Mouse (Mus musculus) mouse embryonic stem cell (cell line): ENCODE data around the gene Npr3.

Experiments
- in situ Hi-C, 2 experiments: fragments of 300-500 bp; cut with MboI; formaldehyde crosslinking; loops; 1 replicate in 1 of 2; 3 replicates in 1 of 2; pipeline ENCODE4 v1.14.3; 2019 to 2020; ENCODE audit warnings: low sequenced_read_pairs in 2 of 2, low pct_unique_long_range_greater_than_20kb in 1 of 2, mixed read lengths in 1 of 2; ENCODE audit not compliant: unreplicated experiment in 1 of 2

Gene Npr3

DNA sequence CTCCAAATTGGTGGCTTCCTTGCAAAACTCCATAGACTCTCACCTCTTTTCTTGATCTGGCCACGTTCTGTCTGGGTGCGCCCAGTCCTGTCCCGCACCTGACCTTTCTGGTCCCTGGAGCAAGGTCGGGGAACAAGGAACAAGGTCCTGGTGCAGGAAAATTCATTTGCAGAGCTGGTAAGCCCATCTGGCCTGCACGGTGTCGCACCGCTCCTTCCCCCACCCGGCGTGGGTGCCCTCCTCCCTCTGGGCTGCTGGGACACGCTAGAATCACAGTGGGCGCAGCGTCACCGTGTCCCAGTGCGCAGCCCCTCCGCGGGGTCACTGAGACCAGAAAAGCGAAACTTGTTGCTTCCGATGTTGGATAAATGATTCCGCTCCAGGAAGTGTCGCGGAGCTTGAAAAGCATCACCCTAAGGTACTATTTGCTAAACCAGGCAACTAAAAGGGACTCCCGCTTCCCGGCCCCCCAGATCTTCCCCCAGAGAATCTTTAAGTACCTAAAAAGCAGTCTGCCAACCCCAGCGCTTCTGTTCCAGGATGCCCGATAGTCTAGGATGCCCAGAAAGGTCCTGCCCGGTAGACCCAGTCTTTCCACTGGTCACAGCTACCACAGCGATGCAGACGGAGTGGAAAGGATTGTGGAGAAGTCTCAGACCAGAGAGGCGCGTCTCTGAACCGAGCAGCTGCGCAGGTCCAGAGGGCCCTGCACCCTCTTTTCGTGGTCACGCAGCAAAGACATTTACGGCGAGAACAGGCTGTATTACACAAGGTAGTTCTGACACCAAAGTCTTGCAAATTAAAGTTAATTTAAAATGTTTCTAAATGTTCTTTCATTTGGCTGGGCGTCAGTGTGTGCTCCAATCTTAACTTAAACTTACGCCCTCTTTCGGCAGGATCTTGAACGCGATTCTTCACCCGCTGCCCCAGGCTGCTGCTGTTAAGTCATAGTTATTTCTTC lies at the start of gene Npr3:
Npr3 (minus strand) TSS at position 717 of the 961 bp plus-strand sequence.
- in situ Hi-C loops, result loop anchor here in 1 of 2 experiments (10.0 kb wide), 1 partner anchor 322 kb away; no protein-coding TSS in a partner anchor

DNA sequence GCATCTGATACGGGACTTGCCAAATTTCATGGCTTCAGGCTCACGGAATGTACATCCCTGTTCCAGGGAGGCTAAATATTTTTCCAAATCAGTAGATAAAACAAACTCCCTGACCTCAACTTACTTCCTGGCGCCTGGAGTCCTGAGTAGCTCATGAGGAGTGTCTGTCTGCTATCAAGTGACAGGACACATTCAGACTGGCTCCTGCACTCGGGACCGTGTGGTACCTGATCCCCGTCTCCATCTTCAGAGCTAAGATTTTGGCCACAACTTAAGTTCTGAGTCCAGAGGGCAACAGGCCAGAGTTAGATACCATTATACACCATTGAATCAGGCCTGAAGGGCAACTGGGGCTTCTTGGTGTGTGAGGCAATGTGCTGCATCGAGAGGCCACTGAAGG lies 49.0 kb upstream of the Npr3 start:
- in situ Hi-C loops, result loop anchor here in 1 of 2 experiments (25.0 kb wide), 1 partner anchor 544 kb away; no protein-coding TSS in a partner anchor

DNA sequence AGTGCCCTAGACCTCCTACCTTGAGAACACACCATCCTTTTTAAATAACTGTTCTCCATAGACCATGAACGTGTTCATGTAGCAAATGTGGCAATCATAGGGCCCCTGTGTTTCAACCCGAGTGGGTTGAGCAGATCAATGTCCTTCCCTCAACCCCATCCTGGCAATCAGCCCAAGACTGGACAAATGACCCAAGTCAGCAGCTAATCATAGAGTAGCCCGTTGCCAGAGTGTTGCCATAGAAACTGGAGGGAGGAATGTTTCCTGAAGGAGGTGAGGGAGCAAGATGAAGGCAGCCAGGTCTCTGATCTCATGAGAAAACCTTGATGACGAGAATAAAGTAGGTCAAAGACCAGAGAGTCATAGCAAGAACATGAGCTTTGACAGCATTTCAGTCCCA lies 47.1 kb upstream of the Npr3 start:
- in situ Hi-C loops, result loop anchor here in 1 of 2 experiments (25.0 kb wide), 1 partner anchor 542 kb away; no protein-coding TSS in a partner anchor

DNA sequence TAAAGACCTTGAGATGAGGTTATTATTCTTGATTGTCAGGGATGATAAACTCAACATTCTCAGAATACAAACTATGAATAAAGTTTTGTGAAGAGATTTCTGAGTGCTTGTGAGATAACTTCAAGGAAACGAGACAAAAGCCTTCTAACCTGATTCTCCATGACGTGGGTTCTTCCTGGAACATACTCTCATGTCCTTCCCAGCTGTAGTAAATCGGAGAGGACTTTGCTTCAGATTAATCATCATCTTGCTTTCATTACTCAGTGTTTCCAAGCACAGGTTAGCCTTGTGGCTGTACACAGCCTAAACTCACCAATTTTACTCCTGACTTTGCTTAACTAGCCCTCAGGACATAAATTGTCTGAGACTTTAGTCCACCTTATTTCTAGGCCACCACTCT lies 45.1 kb upstream of the Npr3 start:
- in situ Hi-C loops, result loop anchor here in 1 of 2 experiments (25.0 kb wide), 1 partner anchor 540 kb away; no protein-coding TSS in a partner anchor

DNA sequence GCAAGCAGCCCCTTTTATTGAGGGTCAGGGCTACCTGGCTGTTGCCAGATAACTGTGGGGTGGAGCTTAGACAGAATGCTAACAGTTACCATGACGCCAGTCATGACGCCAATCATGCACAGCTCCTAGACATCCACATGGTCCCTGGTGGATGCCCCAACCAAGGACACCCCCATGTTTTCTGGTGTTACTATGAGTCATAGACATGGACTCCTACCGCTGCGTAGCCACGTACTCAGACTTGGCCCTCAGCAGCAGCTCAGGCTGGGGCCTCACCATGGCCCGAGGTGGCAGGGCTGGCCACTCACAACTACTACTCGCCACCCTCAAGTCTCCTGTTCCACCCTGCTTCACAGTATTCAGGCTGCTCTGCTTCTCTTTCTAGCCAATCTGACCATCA lies 44.1 kb upstream of the Npr3 start:
- in situ Hi-C loops, result loop anchor here in 1 of 2 experiments (25.0 kb wide), 1 partner anchor 539 kb away; no protein-coding TSS in a partner anchor

DNA sequence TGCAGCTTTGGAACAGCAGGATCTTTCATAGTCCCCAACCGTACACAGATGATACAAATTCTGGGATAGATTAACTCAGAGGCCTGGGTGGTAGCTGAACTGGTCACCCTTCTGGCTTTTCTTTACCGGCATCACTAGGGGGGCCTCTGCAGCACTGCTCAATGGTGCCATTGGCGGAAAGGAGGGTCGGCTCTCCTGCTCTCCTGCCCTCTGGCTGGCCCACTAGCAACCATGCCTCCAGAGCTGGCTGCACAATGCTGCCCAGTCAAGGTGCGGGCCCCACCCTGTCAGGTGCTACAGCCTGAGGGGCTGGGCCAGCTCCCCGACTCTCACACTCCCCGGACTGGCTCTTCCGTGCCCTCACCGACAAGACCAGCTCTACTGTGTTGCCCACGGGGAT lies 43.1 kb upstream of the Npr3 start:
- in situ Hi-C loops, result loop anchor here in 1 of 2 experiments (25.0 kb wide), 1 partner anchor 538 kb away; no protein-coding TSS in a partner anchor

DNA sequence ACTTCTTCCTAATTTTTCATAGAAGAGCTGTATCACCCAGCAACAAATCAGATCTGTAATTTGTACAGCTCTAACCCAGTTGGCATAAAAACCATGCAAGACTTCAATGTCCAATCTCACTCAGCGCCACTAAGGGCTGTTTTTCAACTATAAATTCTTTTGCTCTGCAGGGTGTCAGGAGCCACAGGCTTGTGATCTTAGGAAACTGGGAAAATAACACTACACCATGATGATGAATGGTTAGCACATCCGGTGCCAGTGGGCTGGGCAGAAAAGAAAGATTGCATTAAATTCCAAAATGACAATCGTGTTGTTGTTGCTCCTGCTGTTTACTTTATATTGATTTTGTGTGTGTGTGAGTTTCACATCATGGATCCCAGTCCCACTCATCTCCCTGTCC lies 42.4 kb upstream of the Npr3 start:
- in situ Hi-C loops, result no loop called here

DNA sequence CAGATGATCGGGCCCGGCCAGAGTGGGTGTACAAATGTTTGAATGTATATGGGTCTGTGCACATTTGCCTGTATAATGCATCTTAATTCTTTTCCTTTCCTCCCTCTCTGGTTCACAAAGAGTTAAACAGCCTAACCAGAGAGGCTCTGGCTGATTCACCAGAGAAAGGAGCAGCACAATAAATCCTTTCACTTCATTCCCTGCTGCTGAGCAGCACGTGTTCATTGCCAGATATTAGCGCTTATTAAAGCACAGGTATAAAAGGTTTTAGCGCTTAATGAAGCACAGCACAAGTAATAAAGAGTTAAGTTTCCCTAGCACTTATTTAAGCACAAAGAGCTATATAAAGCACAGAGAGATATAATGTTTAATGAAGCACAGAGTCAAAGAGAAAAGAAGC lies 33.8 kb upstream of the Npr3 start:
- in situ Hi-C loops, result no loop called here

DNA sequence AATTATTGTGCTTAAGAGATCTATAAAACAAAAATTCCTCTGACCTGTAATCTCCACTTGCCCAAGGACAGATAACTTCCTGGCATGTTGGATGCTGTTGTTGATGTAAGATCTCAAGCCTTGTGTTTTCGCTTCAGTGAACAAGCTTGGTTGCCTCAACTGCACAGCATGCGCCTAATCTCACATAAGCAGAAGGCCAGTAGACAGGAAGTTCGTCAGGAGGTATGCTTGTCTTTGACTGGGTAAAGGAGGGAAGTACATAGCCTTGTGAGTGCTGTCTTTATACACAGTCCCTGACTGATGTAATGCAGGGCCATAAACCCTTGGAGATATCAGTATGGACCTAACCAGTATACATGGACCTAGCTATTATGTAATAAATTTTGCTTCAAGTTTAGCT lies 20.7 kb upstream of the Npr3 start:
- in situ Hi-C loops, result no loop called here

DNA sequence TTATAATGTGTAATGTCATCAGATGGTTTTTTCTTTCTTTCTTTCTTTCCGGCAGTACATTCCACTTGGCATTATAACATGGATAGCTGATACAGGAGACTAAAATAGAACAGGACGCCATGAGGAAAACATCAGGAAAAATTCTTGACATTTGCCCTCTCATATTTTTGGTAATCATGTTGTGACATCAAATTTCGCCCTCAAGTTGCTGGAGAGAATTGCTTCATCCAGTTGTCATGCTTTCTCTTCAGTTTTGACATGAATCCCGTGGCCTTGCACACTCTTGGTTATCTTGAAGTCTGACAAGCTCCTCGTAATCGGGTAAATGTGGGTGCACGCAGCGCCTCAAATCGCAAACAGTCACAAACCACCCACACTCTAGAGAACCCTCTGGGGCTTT lies 7.0 kb upstream of the Npr3 start:
- in situ Hi-C loops, result no loop called here

DNA sequence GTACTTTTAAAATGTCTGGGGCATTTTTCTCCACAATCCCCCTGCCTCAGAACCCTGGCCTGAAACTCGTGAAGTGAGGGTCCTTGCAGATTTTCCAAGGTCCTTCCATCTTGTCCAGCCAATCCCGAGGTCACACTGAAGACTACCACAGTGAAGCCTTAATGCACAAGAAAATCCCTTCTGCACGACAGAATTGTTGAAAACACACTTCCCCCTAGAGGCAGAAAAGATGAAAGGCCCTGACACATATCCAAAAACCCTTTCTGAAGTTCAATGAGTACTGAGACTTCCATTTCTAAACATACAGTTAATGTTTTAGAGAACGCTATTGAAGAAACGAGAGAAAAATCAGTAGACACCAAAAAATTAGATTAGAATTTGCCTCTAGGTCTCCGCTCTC lies 2.8 kb upstream of the Npr3 start:
- in situ Hi-C loops, result loop anchor here in 1 of 2 experiments (10.0 kb wide), 1 partner anchor 325 kb away; no protein-coding TSS in a partner anchor

DNA sequence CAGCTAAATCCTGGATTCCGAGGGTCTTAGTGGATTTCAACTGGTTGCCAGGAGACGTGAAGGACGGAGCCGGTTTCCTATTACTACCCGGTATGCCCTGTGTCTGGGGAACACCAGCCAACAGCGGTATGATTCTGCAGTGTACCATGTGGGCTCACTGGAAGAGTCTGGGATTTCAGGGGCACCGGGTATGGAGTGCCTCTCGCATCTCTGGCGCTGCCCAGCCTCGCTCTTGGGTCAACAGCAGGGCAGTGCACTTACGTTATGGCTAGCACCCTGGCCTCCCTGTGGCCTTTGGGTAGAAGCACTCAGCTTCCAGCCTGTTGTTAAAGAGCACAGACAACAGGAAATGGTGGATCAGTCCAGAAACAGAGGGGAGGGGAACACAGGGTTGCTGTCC lies 1.1 kb upstream of the Npr3 start:
- in situ Hi-C loops, result loop anchor here in 1 of 2 experiments (10.0 kb wide), 1 partner anchor 323 kb away; no protein-coding TSS in a partner anchor

DNA sequence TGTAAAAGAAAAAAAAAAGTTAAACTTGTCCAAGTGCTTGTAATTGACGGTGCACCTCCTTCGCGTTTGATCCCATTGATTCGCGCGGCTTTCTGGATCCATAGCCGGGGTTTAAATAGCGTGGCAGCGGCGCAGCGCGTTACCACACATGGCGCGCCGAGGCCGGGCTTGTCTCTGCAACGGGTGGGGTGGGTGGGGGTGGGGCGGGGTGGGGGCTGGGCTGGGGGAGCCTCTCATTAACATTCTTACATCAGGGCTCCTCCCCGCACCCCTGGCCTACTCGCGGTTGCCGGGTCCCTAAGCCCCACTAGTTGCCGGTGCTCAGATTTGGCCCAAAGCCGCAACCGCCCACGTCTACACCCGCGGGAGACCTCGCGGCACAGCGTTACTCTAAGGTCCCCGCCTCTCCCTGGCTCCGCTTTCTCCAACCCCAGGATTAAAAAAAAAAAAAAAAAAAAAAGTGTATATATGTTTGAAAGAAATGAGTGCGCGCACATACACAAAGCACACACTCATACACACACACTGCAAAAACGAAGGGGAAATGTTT lies 991 bp downstream of the Npr3 start:
- in situ Hi-C loops, result loop anchor here in 1 of 2 experiments (10.0 kb wide), 1 partner anchor 321 kb away; no protein-coding TSS in a partner anchor

DNA sequence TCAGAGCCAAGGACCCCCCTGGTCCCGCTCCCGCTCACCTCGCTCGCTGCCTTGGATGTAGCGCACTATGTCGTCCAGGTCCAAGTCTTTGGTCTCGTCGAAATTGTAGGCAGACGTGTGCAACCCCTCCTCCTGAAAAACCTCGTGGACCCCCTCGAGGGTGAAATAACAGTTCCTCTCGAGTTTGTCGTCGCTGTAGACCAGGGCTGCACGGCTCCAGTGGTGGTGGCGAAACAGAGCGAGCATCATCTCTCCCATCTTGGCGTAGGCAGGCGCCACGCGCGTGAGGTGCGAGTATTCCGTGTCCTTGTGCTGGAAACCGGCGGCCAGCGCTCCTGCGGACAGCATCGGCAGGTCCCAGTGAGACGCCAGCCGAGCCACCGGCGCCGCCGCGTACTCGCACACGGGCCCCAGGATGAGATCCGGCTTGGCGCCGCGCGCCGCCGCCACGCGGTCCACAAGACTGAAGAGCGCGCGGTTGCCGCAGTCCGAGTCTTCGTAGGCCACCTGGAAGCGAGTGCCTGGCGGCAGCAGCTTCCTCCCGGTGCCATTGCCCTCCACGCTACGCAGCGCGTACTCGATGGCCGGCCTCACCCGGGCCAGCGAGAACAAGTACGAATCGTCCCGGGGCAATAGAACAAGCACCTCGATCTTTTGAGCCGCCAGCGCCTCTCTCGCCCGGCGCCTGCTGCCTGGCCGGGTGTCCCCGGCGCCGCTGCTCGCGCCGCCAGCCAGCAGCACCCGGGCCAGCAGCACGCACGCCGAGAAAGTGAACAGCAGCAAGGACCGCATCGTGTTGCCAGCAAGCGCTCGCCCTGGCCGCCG lies 2.0 kb downstream of the Npr3 start:
- in situ Hi-C loops, result loop anchor here in 1 of 2 experiments (10.0 kb wide), 1 partner anchor 320 kb away; no protein-coding TSS in a partner anchor

DNA sequence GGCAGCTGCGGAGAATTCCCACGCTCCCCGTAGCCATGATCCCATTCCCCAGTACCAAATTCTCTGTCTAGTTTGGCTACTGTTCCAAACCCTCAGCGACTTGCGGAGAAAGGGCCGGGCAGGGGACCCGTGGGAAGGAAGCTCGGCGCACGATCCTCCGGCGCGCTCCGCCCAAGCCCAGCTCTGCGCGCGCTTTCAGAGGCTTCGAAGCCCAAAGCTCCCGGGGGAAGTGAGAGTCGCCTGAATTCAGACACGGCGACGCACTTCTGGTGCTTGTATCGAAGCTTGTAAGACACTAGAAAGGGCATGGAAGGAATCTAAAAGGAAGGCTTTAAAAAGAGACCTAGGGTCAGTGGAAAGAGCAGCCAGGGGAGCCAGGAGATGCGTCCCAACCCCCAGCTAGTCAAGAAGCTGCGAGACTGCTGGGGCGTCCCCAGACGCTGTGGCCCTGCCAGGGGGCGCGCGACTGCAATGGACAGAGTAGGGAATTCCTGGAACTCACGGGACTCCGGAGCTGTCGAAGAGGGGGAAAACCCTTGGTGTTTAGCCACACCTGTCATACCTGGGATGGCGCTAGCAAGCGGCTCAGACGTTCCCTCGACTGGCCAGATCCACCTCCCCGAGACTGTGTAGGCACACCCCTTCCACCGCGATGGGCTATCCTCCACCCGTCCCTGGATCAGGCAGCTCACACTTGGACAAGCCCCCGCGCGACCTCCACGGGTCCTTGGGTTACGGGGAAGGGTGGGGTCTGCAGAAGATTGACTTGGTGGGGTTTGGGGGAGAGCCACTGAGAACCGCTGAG lies 2.8 kb downstream of the Npr3 start:
- in situ Hi-C loops, result loop anchor here in 1 of 2 experiments (10.0 kb wide), 1 partner anchor 319 kb away; no protein-coding TSS in a partner anchor

DNA sequence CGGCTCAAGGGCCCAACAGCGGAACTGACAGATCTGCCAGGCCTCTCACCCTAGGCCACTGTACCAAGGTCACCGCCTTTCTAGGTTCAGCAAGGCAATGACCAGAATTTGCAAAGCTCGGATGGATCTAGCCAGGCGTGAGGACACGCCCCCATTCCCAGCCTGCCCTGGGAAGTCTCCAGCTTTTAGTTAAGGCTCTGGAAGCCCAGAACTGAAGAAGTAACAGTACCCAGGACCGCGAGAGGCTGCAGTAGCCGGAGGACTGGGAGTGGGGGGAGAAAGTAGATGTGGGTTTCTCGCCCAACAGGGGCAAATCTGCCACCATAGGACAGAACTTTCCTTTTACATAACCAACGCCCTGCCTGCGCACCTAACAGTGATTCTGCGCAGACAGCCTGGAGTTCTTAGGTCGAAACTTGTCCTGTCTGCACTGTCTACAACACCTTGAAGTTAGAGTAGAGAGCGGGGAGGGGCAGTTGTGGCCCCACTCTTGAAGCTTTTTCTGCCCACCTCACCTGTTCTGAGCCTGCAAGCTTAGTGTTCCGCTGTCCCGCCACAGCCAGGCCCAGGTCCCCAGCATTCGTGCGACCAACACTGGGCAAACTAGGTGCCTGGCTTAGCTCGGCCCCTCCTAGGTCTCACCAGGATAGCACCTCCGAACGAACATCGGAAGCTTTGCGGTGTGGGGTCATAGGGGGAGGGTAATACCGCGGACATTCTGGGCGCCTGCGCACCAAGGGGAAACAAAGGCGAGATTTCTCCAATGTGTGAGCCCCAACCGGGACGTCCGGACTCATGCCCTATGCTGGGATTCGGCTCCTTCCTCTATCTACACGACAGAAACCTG lies 3.7 kb downstream of the Npr3 start:
- in situ Hi-C loops, result loop anchor here in 1 of 2 experiments (10.0 kb wide), 1 partner anchor 319 kb away; no protein-coding TSS in a partner anchor

DNA sequence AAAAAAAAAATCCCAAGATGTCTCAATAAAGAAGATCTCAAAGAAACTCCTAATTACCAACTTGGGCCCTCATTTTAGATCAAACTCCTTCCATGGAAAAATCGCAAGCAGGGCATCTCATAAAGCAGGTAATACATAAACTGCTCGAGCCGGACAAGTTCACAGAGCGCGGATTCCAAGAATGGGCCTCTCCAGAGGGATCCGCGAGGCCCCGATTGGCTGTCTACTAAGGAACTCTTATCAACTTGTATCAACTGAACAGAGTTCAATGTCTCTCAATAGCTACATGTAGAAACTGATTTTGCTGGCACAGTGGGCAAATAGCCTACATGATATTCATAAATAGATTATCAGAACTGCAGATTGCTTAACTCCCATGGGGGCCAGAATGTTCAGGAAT lies 9.5 kb downstream of the Npr3 start:
- in situ Hi-C loops, result no loop called here
